Mouse (Mus musculus) kidney, embryonic 15.5 days (tissue): ENCODE results near the gene Nudt9. TPM values are rescaled to one million over a fixed set of nuclear protein-coding genes. Genes with fewer than 3 reads are reported as not detected.

Experiments
- ATAC-seq: fragments of 200-750 bp; cut with Nextera tagmentation; replicated peaks from 2 replicates; pipeline ENCODE4 v1.8.0; 2017; ENCODE audit warnings: moderate TSS enrichment; ENCODE audit not compliant: low FRiP score
- H3K27ac ChIP-seq: fragments of 300-500 bp; sonication (generic); 2 replicates; pipeline ENCODE4 v1.5.1; 2015; ENCODE audit warnings: mild to moderate bottlenecking, inconsistent platforms
- H3K27me3 ChIP-seq: fragments of 300-500 bp; sonication (generic); 2 replicates; pipeline ENCODE4 v1.6.1; 2015; ENCODE audit warnings: inconsistent platforms
- H3K36me3 ChIP-seq: fragments of 300-500 bp; sonication (generic); 2 replicates; pipeline ENCODE4 v1.6.1; 2015; ENCODE audit warnings: inconsistent platforms
- H3K4me1 ChIP-seq: fragments of 300-500 bp; sonication (generic); 2 replicates; pipeline ENCODE4 v1.6.1; 2015; ENCODE audit warnings: inconsistent platforms
- H3K4me2 ChIP-seq: fragments of 300-500 bp; sonication (generic); 2 replicates; pipeline ENCODE4 v1.6.1; 2015; ENCODE audit warnings: moderate library complexity, mild to moderate bottlenecking, inconsistent platforms
- H3K4me3 ChIP-seq: fragments of 300-500 bp; sonication (generic); replicated peaks from 2 replicates; pipeline ENCODE4 v1.5.1; 2015; ENCODE audit warnings: mild to moderate bottlenecking, inconsistent platforms
- H3K9ac ChIP-seq: fragments of 300-500 bp; sonication (generic); 2 replicates; pipeline ENCODE4 v1.6.1; 2015; ENCODE audit warnings: mild to moderate bottlenecking, inconsistent platforms
- H3K9me3 ChIP-seq: fragments of 300-500 bp; sonication (generic); replicated peaks from 2 replicates; pipeline ENCODE4 v1.6.1; 2016; ENCODE audit warnings: inconsistent platforms
- WGBS: fragments of 180-500 bp; shearing (Covaris S2); methylation state at CpG from one replicate; pipeline ENCODE4 v1.1.7; 2015; ENCODE audit warnings: mixed read lengths; 5-methylcytosine and 5-hydroxymethylcytosine counted together
- polyA plus RNA-seq: library from polyadenylated mRNA; unstranded; fragments of >200 nt; fragmentation: Nextera tagmentation; extraction: Ambion mirVana; gene quantifications from 2 replicates; pipeline ENCODE4 v1.2.1, GENCODE M21; 2015

Gene Nudt9
- polyA plus RNA-seq, 1 experiment from 2014 or later = 59.9 TPM

DNA sequence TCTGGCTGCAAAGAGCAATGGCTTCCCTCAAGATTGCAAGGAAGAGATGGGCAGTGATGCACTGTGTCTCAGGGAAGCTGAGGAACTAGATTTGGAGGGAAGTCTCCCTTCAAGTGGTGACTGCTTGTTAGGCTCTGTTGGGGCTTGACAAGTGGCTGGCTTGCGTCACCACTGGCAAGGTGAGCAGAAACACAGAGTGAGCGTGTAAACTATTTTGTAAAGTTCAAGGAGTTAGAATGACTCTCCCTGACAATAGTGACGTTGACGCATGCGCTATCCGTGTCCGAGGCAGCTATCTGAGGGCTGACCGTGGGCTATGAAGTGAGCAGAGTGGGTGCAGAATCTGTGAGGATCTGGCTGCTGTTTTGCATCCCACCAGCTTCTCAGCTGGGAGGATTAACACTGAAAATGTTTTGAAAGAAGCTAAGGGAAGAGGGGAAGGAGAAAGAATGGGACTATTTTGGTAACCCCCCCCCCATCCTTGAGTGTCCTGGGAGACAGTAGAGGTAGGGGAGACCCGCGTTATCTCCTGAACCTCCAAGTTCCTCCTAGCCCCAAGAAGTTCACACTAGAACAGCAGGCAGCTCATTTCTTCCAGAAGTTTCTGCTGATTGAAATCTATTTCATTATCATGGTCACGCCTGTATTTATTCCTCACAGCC is 49.4 kb downstream of the Nudt9 start:
- Histone ChIP-seq H3K9me3 (no peaks in the 10 kb centered on the region), H3K4me3 (no peak overlapping the region), H3K4me1 (peaks cover 15% of the 10 kb centered on the region), H3K36me3 (0 out of 2 replicates have a peak, but pooled peaks cover 5% of the 10 kb centered on the region), H3K4me2 (peak overlapping the region; percentile 42), H3K27ac (peak overlapping the region; percentile 75), H3K27me3 (no peaks in the 10 kb centered on the region), H3K9ac (no peak overlapping the region)
- ATAC-seq = no peak; the same call in 1 of the 2 replicates
- WGBS = 54% methylated on average over 11 of the region's 11 CpGs

DNA sequence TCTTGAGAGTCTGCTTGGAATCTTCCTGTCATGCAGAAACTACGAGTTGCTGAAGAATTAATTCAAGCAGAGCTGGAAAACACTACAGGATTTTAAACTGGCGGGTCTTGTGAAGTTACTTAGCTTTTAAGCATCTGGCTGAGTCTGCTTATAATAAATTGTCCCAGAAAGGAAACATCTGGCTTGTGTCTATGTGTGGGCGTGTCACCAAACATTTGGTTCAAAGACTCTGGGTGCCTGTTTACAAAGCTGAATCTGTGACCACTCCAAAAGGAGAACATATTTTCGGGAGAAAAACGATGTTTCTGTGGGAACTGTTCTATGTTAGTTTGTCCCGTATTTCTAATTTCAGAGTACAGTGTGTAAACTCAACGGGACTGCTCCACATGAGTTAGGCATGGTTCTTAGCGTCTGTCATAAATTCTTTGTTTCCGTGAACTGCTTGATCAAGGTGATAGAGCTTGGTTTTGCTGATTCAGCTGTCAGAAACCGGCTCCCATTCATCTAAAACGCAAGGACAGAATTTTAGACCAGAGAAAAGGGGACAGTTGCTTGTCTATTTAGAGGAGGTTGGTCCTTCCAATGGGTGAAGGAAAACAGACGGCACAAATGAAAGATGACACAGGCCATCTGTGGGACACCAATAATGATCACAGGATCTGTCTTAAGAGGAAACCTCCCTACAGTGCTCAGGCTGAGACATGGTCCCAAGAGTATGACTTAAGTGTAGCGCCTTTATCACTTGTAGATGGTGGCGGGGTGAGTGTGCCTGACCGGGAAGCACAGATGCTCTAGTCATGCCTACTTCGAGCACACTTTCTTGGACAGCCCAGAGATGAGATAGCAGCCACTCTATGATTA is 50.2 kb downstream of the Nudt9 start:
- peak; percentile 69 for ATAC-seq
- Histone ChIP-seq H3K9ac (no peak overlapping the region), H3K27me3 (no peaks in the 10 kb centered on the region), H3K36me3 (0 out of 2 replicates have a peak, but pooled peaks cover 5% of the 10 kb centered on the region), H3K4me1 (peaks cover 15% of the 10 kb centered on the region), H3K27ac (peak overlapping the region; percentile 75), H3K4me2 (peak overlapping the region; percentile 42), H3K4me3 (no peak overlapping the region), H3K9me3 (no peaks in the 10 kb centered on the region)
- WGBS = 39% methylated on average over 16 of the region's 16 CpGs

DNA sequence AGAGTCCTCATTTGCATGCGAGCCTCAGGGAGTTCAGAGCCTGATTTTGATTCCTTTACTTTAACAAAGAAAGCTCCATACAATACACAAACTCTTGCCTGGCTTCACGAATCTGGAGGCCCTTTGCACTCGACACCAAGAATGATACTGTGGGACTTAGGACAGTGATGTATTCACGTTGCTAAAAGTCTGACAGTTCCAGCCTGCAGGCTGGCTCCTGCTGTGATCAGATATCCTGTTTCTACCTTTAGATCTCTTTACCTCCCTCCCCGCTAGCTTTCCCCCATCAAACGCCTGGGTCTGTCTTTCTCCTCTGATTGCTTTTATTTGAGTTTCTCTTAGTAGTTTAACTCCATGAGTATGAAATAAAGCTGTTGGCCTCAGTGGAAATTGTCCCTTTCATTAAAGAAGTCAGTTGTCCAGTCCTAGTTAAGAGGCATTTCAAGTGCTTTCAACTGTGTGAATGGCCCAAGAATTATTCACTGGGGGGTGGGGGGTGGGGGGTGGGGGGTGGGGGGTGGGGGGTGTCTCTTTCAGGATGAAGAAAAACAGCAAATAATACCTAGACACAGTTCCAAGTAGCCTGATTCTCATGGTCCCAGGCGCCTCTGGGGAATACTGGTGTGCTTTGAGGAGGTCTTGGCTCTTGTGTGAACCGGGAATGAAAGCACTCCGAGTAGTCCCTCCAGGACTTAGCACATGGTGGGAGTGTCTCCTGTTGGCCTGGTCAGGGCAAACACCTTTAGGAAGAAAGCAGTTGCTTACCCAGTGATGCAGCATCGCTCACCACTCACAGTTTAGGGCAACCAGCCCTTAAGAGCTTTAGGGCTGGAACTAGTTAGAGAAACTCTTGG is 55.8 kb downstream of the Nudt9 start:
- Histone ChIP-seq H3K9me3 (no peaks in the 10 kb centered on the region), H3K36me3 (no peaks in the 10 kb centered on the region), H3K9ac (no peak overlapping the region), H3K27me3 (no peaks in the 10 kb centered on the region), H3K4me3 (no peak overlapping the region), H3K27ac (0 out of 2 replicates have a peak overlapping the region, but pooled peaks have one; percentile 33), H3K4me1 (peaks cover 16% of the 10 kb centered on the region), H3K4me2 (no peak overlapping the region)
- 23% methylated on average over 10 of the region's 10 CpGs for WGBS
- ATAC-seq = peak; percentile 55; the same call in 1 of the 2 replicates

DNA sequence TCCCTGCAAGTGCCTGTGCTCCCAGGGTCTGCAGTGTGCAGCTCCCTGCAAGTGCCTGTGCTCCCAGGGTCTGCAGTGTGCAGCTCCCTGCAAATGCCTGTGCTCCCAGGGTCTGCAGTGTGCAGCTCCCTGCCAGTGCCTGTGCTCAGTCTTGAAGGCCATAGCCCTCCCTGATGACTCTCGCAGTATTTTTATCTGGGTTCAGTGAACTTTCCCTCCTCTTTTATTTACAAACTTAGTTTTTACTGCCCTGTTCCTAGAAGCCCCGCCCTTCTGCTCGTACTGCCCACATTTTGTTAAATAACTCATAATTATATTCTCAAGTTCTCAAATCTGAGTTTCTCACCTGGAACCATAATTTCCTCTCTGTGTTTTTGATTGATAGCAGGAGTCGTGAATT is 57.1 kb downstream of the Nudt9 start:
- Histone ChIP-seq H3K4me2 (no peak overlapping the region), H3K27me3 (no peaks in the 10 kb centered on the region), H3K27ac (peak overlapping the region; percentile 32), H3K9me3 (no peaks in the 10 kb centered on the region), H3K36me3 (no peaks in the 10 kb centered on the region), H3K4me3 (no peak overlapping the region), H3K4me1 (peaks cover 18% of the 10 kb centered on the region), H3K9ac (no peak overlapping the region)
- no peak for ATAC-seq
- 49% methylated on average over 4 of the region's 4 CpGs for WGBS

DNA sequence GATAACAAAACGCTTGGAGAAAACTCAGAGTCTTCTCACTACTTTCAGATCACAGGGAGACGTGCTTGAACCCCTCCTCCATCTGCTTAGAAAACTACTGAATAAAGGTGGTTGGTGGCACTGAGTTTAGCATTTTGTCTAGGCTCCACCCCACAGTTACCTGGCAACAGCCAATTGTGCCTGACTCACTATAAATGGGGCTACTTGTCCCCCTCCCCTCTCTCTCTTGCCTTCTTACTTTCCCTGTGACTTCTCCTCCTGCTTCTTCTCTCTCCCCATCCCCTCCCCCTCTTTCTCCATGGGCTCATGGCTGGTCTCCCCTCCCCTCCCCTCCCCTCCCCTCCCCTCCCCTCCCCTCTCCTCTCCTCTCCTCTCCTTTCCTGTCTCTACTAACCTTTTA is 58.0 kb downstream of the Nudt9 start:
- Histone ChIP-seq H3K36me3 (no peaks in the 10 kb centered on the region), H3K27me3 (no peaks in the 10 kb centered on the region), H3K4me2 (no peak overlapping the region), H3K4me3 (no peak overlapping the region), H3K9ac (no peak overlapping the region), H3K27ac (no peak overlapping the region), H3K4me1 (peaks cover 28% of the 10 kb centered on the region), H3K9me3 (no peaks in the 10 kb centered on the region)
- ATAC-seq = no peak
- WGBS = 73% methylated on average over 2 of the region's 2 CpGs

DNA sequence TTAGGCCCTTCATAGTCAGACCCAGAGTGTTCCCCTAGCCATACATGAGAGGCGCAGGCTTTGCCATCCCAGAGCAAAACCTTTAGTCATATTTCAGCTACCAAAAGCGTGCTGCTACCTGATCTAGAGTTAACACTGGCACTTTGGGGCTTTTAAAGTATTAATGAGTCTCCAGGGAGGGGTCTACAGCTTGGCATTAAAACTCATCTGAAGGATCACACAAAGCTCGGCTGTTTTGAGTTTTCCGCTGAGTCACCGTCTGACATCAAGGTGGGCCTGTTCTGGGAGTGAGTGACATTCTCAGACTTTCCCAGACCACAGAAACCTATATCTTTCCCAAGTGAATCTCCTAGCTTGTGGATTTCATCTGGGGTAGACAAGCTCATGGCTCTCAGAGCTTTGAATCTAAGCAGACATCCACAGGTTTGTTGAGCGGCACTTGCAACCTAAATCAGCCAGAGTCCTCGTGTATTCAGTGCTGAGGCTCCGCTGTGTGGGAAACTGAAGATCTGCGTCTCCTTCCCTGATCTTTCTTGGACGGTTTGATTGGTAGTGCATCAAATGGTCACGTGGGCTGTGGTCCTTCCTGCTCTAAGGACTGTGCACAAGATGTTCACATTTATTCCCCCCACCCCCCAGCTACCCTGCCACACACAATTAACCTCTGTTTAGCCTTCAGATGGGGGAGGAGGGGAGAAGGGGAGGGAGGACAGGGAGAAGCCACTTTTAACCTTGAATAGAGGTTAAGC is 62.2 kb downstream of the Nudt9 start:
- Histone ChIP-seq H3K4me2 (peak overlapping the region; percentile 51), H3K27me3 (no peaks in the 10 kb centered on the region), H3K36me3 (no peaks in the 10 kb centered on the region), H3K4me3 (no peak overlapping the region), H3K9me3 (no peaks in the 10 kb centered on the region), H3K9ac (no peak overlapping the region), H3K4me1 (peaks cover 46% of the 10 kb centered on the region), H3K27ac (peak overlapping the region; percentile 86)
- peak; percentile 49 for ATAC-seq
- 45% methylated on average over 11 of the region's 11 CpGs for WGBS

DNA sequence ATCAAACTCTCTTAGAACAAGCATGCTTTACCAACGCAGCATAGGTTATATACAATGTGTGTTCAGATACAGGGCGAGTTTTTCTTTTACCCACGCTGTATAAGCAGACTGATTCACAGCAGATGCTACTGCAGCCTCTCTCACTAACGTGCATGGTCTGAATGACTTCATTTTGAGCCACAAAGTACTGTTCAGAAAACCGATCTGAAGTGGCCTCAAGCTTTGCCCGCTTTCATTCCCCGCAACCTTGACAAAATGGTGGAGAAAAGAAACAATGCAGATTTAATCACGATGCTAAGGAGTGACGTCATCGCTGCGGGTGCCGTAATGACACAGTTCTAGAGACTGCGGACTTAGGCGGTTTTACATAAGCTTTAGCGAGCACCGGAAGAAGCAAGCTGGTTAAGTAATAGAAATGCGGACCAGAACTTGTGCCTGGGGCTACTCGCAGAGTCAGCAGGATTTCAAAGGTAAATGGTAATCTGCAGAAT is 62.8 kb downstream of the Nudt9 start:
- no peaks in the 10 kb centered on the region for H3K9me3 ChIP-seq
- H3K36me3 ChIP-seq = no peaks in the 10 kb centered on the region
- H3K4me1 ChIP-seq = peaks cover 53% of the 10 kb centered on the region
- peak overlapping the region; percentile 51 for H3K4me2 ChIP-seq
- ATAC-seq = peak; percentile 30
- peak overlapping the region; percentile 86 for H3K27ac ChIP-seq
- H3K27me3 ChIP-seq = no peaks in the 10 kb centered on the region
- H3K9ac ChIP-seq = no peak overlapping the region
- 24% methylated on average over 18 of the region's 18 CpGs for WGBS
- H3K4me3 ChIP-seq = peak overlapping the region; percentile 15; the same call in 1 of the 2 replicates

DNA sequence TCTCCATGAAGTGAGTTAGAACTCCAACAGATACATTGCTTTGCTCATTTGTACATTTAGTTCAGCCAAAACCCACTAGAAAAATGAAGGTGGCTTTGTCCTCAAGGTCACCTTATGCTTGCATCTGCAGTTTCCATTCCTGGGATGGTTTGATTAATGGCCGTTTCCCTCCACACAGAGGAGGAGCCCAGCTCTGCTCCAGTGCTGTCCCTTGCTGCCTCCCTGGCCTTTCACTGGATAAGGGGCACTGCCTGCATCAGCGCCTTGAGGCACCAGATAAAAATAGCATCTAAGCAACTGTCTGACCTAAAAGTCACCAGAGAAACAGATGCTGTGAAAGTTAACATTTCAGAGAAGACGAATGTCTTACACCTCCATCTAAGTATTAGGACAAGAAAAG is 63.4 kb downstream of the Nudt9 start:
- H3K4me1 ChIP-seq = peaks cover 57% of the 10 kb centered on the region
- H3K36me3 ChIP-seq = no peaks in the 10 kb centered on the region
- no peak overlapping the region for H3K4me3 ChIP-seq
- H3K27ac ChIP-seq = peak overlapping the region; percentile 86
- H3K4me2 ChIP-seq = peak overlapping the region; percentile 51
- no peaks in the 10 kb centered on the region for H3K9me3 ChIP-seq
- no peaks in the 10 kb centered on the region for H3K27me3 ChIP-seq
- H3K9ac ChIP-seq = no peak overlapping the region
- 18% methylated on average over 3 of the region's 3 CpGs for WGBS
- ATAC-seq = peak; percentile 82

DNA sequence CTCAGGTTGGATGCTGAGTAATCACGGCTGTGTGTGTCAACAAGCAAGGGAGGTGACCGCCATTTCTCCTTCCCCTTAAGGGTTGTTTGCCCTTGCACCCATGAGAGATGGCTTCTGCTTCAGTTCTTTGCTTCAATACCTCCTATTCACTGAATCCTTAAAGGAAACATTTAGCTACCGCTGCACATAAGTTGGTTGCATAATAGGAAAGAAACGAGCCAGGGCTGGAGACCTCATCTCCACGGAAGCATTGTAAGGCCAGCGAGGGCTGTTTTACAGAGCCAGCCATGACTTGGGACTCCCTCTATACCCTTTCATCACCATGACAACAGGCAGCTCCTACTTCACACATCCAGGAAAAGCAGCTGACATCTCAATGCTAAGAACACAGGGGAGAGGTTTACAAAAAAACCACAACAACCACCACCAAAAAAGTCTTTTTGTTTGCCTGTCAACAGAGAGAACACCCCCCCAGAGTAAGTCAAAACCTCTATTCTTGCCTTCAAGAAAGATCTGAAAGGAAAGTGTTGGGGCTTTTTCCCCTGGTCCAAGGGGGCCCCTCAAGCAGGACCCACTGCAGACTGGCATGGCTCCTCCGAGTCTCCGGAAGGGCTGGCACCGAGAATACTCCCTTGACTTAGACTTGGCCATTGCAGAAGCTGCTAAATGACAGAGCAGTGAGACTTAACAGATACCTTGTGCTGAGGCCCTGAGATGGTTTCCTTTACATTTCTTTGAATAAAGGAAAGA is 64.2 kb downstream of the Nudt9 start:
- H3K4me3 ChIP-seq = no peak overlapping the region
- ATAC-seq = no peak
- H3K4me2 ChIP-seq = 0 out of 2 replicates have a peak overlapping the region, but pooled peaks have one; percentile 24
- H3K36me3 ChIP-seq = no peaks in the 10 kb centered on the region
- H3K4me1 ChIP-seq = peaks cover 63% of the 10 kb centered on the region
- no peak overlapping the region for H3K9ac ChIP-seq
- 32% methylated on average over 9 of the region's 9 CpGs for WGBS
- H3K27me3 ChIP-seq = no peaks in the 10 kb centered on the region
- no peaks in the 10 kb centered on the region for H3K9me3 ChIP-seq
- H3K27ac ChIP-seq = peak overlapping the region; percentile 86

DNA sequence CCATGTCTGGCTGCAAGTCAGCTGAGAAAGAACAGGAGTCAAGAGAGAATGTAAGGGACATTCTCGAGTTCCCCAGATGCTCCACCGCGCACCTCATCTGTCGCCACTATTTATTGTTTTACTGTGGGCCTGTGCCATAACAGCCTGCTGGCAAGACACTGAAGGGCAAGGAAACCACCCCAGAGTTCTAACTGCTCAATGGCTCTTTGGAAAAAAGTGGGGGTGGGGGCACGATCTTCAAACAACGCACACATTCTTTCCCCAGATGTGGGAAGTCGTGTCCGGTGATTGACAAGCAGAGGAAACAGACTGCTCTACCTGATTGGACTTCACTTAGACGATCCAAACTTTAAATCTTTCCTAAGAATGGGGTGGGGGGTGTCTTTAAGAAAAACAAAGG is 65.9 kb downstream of the Nudt9 start:
- no peaks in the 10 kb centered on the region for H3K36me3 ChIP-seq
- peak overlapping the region; percentile 49 for H3K4me2 ChIP-seq
- peak overlapping the region; percentile 86 for H3K27ac ChIP-seq
- H3K27me3 ChIP-seq = no peaks in the 10 kb centered on the region
- no peak for ATAC-seq
- no peaks in the 10 kb centered on the region for H3K9me3 ChIP-seq
- 6% methylated on average over 9 of the region's 9 CpGs for WGBS
- peaks cover 63% of the 10 kb centered on the region for H3K4me1 ChIP-seq
- H3K4me3 ChIP-seq = peak overlapping the region; percentile 21
- peak overlapping the region; percentile 12; the same call in 1 of the 2 replicates for H3K9ac ChIP-seq
